8 mouse cellular contexts compared by ENCODE assay signal in the genomic region with DNA sequence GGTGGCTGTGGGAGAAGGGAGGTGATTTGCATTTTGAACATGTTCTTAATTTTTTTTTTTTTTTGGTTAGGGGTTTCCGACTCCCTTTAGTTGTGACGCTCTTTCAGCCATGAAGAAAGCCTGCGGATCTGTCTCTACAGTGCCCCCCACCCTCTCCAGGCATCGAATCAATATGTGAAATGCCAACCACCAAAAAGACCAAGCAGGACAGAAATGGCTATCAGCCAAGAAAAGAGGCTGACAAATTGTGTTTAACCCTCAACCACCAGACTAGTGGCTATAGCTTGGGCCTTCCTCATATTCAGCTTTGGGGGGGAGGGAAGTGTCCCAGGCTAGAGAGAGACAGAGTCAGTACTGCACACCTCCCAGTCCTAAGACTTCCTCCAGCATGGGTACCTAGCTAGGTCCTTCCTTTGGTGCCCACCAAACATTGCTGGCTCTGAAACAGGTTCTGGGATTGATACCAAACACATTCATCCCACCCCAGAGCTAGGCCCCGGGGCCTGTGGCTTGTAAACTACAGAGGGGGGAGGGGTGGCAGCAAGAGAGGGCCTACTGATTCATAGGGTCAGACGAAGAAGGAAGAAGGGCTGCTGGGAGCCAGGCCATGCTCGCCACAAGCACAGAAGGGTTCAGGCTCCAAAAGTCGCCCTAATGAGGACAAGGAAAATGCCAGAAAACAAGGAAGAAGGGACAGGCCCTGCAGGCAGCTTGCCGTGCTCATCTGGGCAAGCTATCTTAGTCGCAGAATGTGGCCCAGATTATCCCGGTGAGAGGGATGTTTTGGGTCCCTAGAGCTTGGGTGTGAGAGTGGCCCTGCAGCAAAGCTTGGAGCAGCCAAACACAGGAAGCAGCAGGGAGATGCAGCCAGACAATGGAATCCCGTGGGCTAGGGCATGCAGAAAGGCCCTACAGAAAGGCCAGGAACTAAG. TPM values are rescaled to one million over a fixed set of nuclear protein-coding genes. Genes with fewer than 3 reads are reported as not detected.
DNase-seq lines count a peak whose midpoint lies in the region; ATAC-seq and TF ChIP-seq lines count a peak whose summit lies in the region.

No protein-coding gene starts in this region.

- peak overlapping the region; percentile 98 for H3K27ac ChIP-seq in layer of hippocampus, adult 2 months
- H3K27ac ChIP-seq in cerebellum, adult 2 months (ENCODE audit: insufficient read depth, low read length): peak overlapping the region; percentile 94
- H3K27ac ChIP-seq in intestine, postnatal 0 days (ENCODE audit: low read depth, low read length): peak overlapping the region; percentile 98
- peak overlapping the region; percentile 93 for H3K27ac ChIP-seq in midbrain, embryonic 14.5 days (replicated peaks; ENCODE audit: low read depth, low read length)

- H3K9ac ChIP-seq in intestine, postnatal 0 days (ENCODE audit: low read depth, low read length): no peak overlapping the region
- peak overlapping the region; percentile 46 for H3K9ac ChIP-seq in midbrain, embryonic 14.5 days (replicated peaks; ENCODE audit: low read length)

- H3K36me3 ChIP-seq in intestine, postnatal 0 days (ENCODE audit: control insufficient read depth, insufficient read depth): peaks cover 20% of the 10 kb centered on the region; the same call in 1 of the 2 replicates
- peaks cover 2% of the 10 kb centered on the region; the same call in 1 of the 2 replicates for H3K36me3 ChIP-seq in midbrain, embryonic 14.5 days (ENCODE audit: control insufficient read depth, insufficient read depth, low read length)

- H3K4me3 ChIP-seq in layer of hippocampus, adult 2 months: peak overlapping the region; percentile 17; the same call in 1 of the 2 replicates
- H3K4me3 ChIP-seq in cerebellum, adult 2 months (replicated peaks; ENCODE audit: insufficient read depth, low read depth, low read length): no peak overlapping the region
- no peak overlapping the region for H3K4me3 ChIP-seq in intestine, postnatal 0 days (ENCODE audit: low read depth, low read length)
- no peak overlapping the region for H3K4me3 ChIP-seq in midbrain, embryonic 14.5 days (replicated peaks; ENCODE audit: low read depth, low read length)

- H3K4me1 ChIP-seq in cerebellum, adult 2 months (ENCODE audit: control insufficient read depth, insufficient read depth, low read length): peaks cover 73% of the 10 kb centered on the region
- H3K4me1 ChIP-seq in intestine, postnatal 0 days (replicated peaks; ENCODE audit: control insufficient read depth, insufficient read depth, low read length): peaks cover 29% of the 10 kb centered on the region
- H3K4me1 ChIP-seq in midbrain, embryonic 14.5 days (ENCODE audit: control insufficient read depth, insufficient read depth, low read length): peaks cover 59% of the 10 kb centered on the region

- no peak for DNase-seq in layer of hippocampus, adult 2 months (ENCODE audit: low spot score in 2 of 2)
- no peak for DNase-seq in layer of hippocampus, adult 9-10 months (ENCODE audit: low spot score)
- DNase-seq in cerebellum, adult 2 months: peak; percentile 48 to 58
- peak; percentile 60 for DNase-seq in midbrain, embryonic 14.5 days
- no peak for DNase-seq in right cerebral cortex, adult 18-20 months
- DNase-seq in yolk sac, embryonic 10.5 days (ENCODE audit: low spot score): no peak

- H3K27me3 ChIP-seq in cerebellum, adult 2 months (ENCODE audit: control insufficient read depth, insufficient read depth, low read length): no peaks in the 10 kb centered on the region
- H3K27me3 ChIP-seq in intestine, postnatal 0 days (replicated peaks; ENCODE audit: control insufficient read depth, insufficient read depth, low read length): no peaks in the 10 kb centered on the region
- no peaks in the 10 kb centered on the region for H3K27me3 ChIP-seq in midbrain, embryonic 14.5 days (ENCODE audit: control insufficient read depth, insufficient read depth, low read length)

- no peak for TF ChIP-seq POLR2A in cerebellum, adult 2 months (IDR thresholded peaks at IDR 0.05; ENCODE audit: borderline replicate concordance, insufficient read depth, low read length)

- H3K4me2 ChIP-seq in intestine, postnatal 0 days (replicated peaks; ENCODE audit: low read depth): peak overlapping the region; percentile 52
- H3K4me2 ChIP-seq in midbrain, embryonic 14.5 days (ENCODE audit: low read length): peak overlapping the region; percentile 41

- peak; percentile 28; the same call in 1 of the 2 replicates for ATAC-seq in granulocyte monocyte progenitor cell, adult 5-6 weeks (replicated peaks; ENCODE audit: poor library complexity, severe bottlenecking)
- ATAC-seq in intestine, postnatal 0 days: no peak
- no peak for ATAC-seq in midbrain, embryonic 14.5 days (ENCODE audit: low FRiP score, low TSS enrichment)

- TF ChIP-seq CTCF in layer of hippocampus, adult 2 months (conservative IDR thresholded peaks at IDR 0.05): no peak
- no peak for TF ChIP-seq CTCF in cerebellum, adult 2 months (IDR thresholded peaks at IDR 0.05; ENCODE audit: borderline replicate concordance, insufficient read depth, low read depth, low read length)
- TF ChIP-seq CTCF in intestine, postnatal 0 days (IDR thresholded peaks at IDR 0.05; ENCODE audit: low read depth): no peak

- 4% methylated on average over 12 of the region's 12 CpGs for WGBS in cerebellum, adult 2 months
- 14% methylated on average over 12 of the region's 12 CpGs for WGBS in intestine, postnatal 0 days
- WGBS in midbrain, embryonic 14.5 days: 6% methylated on average over 12 of the region's 12 CpGs

- H3K9me3 ChIP-seq in intestine, postnatal 0 days (ENCODE audit: control insufficient read depth): no peaks in the 10 kb centered on the region
- H3K9me3 ChIP-seq in midbrain, embryonic 14.5 days (ENCODE audit: control insufficient read depth, low read length): no peaks in the 10 kb centered on the region

RNA-seq across cellular contexts. Expression of gene Zmynd8, which starts 40.1 kb away (rescaled TPM):
- total RNA-seq in layer of hippocampus, adult 2 months (2021): 100 to 1,000 TPM; 173 to 186 TPM
- 85.5 and 86.6 TPM in 2 replicates for polyA plus RNA-seq in cerebellum, adult 2 months (2012; rRNA removed)
- 53.0 and 58.3 TPM in 2 replicates for total RNA-seq in granulocyte monocyte progenitor cell, adult 5-6 weeks (2014; fragmentation: Nextera tagmentation)
- total RNA-seq in granulocyte monocyte progenitor cell, adult 5-6 weeks (2017): 32.2 and 33.7 TPM in 2 replicates
- polyA plus RNA-seq in intestine, postnatal 0 days (2015; fragmentation: Nextera tagmentation; extraction: Ambion mirVana): 43.5 and 57.7 TPM in 2 replicates
- 64.4 and 67.8 TPM in 2 replicates for polyA plus RNA-seq in midbrain, embryonic 14.5 days (2014; fragmentation: Nextera tagmentation; extraction: Ambion mirVana)

Comparison
In these comparisons a context has a peak if more than half of its experiments do, and no peak if none do; other contexts are left out.
1. DNase-seq: peak in cerebellum, adult 2 months (2 of 2) and midbrain, embryonic 14.5 days (single experiment); none in layer of hippocampus, adult 2 months (0 of 2), layer of hippocampus, adult 9-10 months (single experiment), right cerebral cortex, adult 18-20 months (single experiment) and yolk sac, embryonic 10.5 days (single experiment).
2. Peak in every context shown above with its lines, with median percentiles within 50 percentile points of each other: H3K27ac ChIP-seq.